Mouse (Mus musculus) cortical plate, adult 2 months (tissue): ENCODE results near the gene Wdfy1.

ENCODE experiments used
- CTCF ChIP-seq: fragments of 200-500 bp; IDR thresholded peaks from 2 replicates; pipeline ENCODE4 v1.5.1; 2011; ENCODE audit warnings: mild to moderate bottlenecking, control low read depth, low read length; ENCODE audit not compliant: insufficient read depth; ENCODE audit errors: extremely low read depth
- POLR2A ChIP-seq: fragments of 200-500 bp; IDR thresholded peaks from 2 replicates; pipeline ENCODE4 v1.6.1; 2011; ENCODE audit warnings: mild to moderate bottlenecking, low read length, control low read depth; ENCODE audit not compliant: insufficient read depth; ENCODE audit errors: extremely low read depth

DNA sequence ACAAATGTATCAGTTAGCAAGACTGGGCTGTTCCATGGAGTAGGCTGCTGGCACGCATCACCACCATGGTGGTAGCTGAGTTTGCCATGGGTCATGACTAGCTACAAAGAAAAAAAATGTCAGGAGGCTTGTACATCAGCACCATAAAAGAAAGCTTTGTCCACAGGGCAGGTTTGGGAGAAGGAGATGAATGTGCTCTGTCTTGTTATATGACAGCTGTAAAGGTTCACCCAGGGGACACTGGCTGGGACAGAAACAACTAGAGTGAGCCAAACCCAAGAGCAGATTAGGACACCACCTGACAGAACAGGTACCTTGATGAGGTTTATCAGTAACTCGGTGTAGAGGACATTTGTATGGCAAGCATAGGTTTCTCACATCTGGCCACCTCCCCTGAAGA is 71.3 kb downstream of the Wdfy1 start:
- no peak for TF ChIP-seq CTCF
- TF ChIP-seq POLR2A = no peak
